Mouse (Mus musculus): Measurements from ENCODE around the gene Resf1.

- TF ChIP-seq CTCF (conservative IDR thresholded peaks at IDR 0.05 in 1 of 2, IDR thresholded peaks at IDR 0.05 in 1 of 2; ENCODE audit: low read depth in 2 of 2, low read length in 2 of 2) (no peak), RAD21 (IDR thresholded peaks at IDR 0.05; ENCODE audit: low read depth, low read length) (no peak), EP300 (IDR thresholded peaks at IDR 0.05; ENCODE audit: low read length) (no peak), SIN3A (IDR thresholded peaks at IDR 0.05; ENCODE audit: low read length) (no peak), IRF4 (IDR thresholded peaks at IDR 0.05; ENCODE audit: low read depth, low read length) (no peak)
Measured at GRCm38 (mm10) chr6:149330332-149330731, 21.1 kb downstream of the Resf1 start.

Data from CH12.LX (cell line).